In genomic region chr13:95058885-95059284, GRCm38 (mm10) we compare ENCODE assay signal across 21 mouse cellular contexts.
DNase-seq lines count a peak whose midpoint lies in the region; TF ChIP-seq lines count a peak whose summit lies in the region.
"Had no signal": no experiment of that assay in that cellular context is flagged by ENCODE, and none has a peak within 500 bp of the region (broad histone marks: within the 10 kb centered on the region; RNA-seq: fewer than 3 reads in every experiment).

No protein-coding gene starts in this region.

- no peak overlapping the region for H3K27ac ChIP-seq in layer of hippocampus, adult 2 months
- H3K27ac ChIP-seq: embryonic facial prominence, embryonic 13.5 days; hindbrain, postnatal 0 days; limb, embryonic 13.5 days; liver, embryonic 12.5 days; midbrain, embryonic 13.5 days had no signal

- peak; percentile 39 for DNase-seq in testis, postnatal 10 days (ENCODE audit: low spot score)
- no peak for DNase-seq in testis, postnatal 14 days (ENCODE audit: low spot score)
- DNase-seq in kidney, adult 18-20 months = peak; percentile 11
- DNase-seq in kidney, postnatal 10 days = peak; percentile 19
- no peak for DNase-seq in layer of hippocampus, adult 2 months (ENCODE audit: low spot score in 2 of 2)
- DNase-seq in lung, adult 18-20 months = no peak
- DNase-seq in cerebellum, postnatal 36 days = no peak
- DNase-seq: B cell, adult 2 months; cerebellum, adult 11-12 months; cerebellum, postnatal 14 days; embryo, embryonic 11 days; heart, postnatal 14 days; lung, adult 2 months had no signal

- TF ChIP-seq CTCF in layer of hippocampus, adult 2 months (conservative IDR thresholded peaks at IDR 0.05) = no peak

- no peak overlapping the region for H3K4me3 ChIP-seq in layer of hippocampus, adult 2 months
- H3K4me3 ChIP-seq: embryonic facial prominence, embryonic 13.5 days; erythroblast, embryonic 14.5 days; heart, embryonic 12.5 days; limb, embryonic 13.5 days; liver, embryonic 12.5 days; megakaryocyte, embryonic 14.5 days; midbrain, embryonic 13.5 days had no signal

Comparison
In these comparisons a context has a peak if more than half of its experiments do, and no peak if none do; other contexts are left out.
1. DNase-seq: peak in testis, postnatal 10 days (single experiment), kidney, adult 18-20 months (single experiment) and kidney, postnatal 10 days (single experiment); none in testis, postnatal 14 days (single experiment), layer of hippocampus, adult 2 months (0 of 2), lung, adult 18-20 months (0 of 2) and cerebellum, postnatal 36 days (0 of 2).